Mouse (Mus musculus) thymus, adult 2 months (tissue): ENCODE results near the gene Prkag2.

Experiments used
- CTCF ChIP-seq: fragments of 200-500 bp; IDR thresholded peaks from 2 replicates; pipeline ENCODE4 v1.5.1; 2012; ENCODE audit warnings: mild to moderate bottlenecking, control low read depth, low read length, moderate library complexity, borderline replicate concordance; ENCODE audit not compliant: control insufficient read depth, poor library complexity, insufficient read depth; ENCODE audit errors: extremely low read depth
- POLR2A ChIP-seq: fragments of 200-500 bp; IDR thresholded peaks from 2 replicates; pipeline ENCODE4 v1.6.1; 2012; ENCODE audit warnings: mild to moderate bottlenecking, low read length, control low read depth, moderate library complexity; ENCODE audit not compliant: control insufficient read depth, poor library complexity, insufficient read depth; ENCODE audit errors: extremely low read depth

DNA sequence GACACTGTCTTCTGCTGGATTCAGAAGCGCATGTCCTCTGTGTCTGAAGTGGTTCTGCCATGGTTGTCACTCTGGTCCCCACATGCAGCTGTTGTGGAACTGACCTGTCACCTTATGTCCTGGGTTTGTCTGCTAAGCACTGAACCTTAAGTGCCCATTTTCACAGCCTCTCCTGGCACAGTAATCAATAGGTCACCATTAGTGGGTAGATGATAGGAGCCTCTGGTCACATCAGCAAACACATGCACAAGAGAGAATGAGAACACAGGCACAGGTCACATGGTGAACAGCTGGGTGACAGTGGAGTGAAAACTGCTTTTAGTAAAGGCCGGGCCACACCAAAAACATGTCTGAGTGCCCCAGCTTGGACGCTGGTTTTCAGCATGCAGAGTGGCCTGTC lies 2.6 kb downstream of the Prkag2 start:
- TF ChIP-seq CTCF: no peak
- TF ChIP-seq POLR2A: no peak
